Mouse (Mus musculus): ENCODE measurements around the gene Fmn2.

Fmn2 gene

DNA sequence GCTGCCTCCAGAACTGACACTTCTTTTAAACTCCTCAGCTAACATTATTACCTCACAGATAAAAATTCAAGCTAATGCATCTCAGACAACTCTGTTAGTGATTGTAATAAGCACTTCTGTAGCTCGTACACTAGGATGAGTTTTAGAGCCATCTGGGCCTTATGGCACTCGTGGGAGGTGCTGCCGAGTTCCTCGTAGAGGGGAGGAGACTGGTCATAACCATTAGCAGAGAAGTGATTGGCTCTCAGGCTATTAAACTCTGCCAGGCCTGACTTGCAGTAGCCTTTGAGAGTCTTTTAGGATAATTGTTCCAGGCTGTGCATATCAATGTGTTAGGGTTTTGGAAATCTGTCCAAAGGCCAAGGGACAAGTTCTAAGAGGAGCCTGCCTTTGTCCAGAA is 55.6 kb downstream of the Fmn2 start:
- no peak for DNase-seq (ENCODE audit: low spot score in 2 of 2)

DNA sequence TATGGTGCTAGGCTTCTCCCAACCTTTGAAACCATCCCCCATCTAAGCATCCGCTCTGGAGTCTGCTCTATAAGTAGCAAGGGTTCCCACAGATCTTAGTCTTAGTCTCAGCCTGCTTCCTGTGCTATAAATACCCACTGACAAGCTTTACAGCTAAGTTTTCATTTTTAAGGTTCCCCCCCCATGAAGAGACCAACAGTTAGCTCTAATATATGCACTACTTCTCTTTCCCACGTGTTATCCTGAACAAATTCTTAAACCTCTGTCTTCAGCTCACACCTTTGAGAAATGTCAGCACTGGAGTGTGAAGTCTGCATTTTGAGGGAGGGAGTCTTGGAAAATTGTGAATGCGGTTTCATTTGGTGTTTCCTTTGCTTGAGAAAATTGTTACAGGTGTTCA is 56.2 kb downstream of the Fmn2 start:
- no peak for DNase-seq (ENCODE audit: low spot score in 2 of 2)

DNA sequence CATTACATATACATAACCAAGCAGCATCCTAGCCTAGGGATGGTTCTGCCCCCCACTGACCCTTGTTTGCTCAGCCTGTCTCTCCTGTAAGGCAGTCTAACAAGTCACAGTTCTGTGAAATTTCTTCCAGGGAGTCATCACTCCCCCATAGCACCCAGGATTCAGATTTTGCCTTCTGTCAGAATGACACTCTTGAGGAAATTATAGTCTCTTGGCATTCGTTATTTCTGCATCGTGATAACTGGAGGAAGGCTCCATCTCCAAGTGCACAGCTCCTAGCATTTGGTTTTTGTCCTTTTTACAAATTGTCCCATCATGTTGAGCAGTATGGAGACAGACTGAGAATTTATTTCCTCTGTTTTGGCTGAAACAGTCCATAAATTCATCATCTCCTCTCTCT is 56.9 kb downstream of the Fmn2 start:
- DNase-seq (ENCODE audit: low spot score in 2 of 2), result no peak

DNA sequence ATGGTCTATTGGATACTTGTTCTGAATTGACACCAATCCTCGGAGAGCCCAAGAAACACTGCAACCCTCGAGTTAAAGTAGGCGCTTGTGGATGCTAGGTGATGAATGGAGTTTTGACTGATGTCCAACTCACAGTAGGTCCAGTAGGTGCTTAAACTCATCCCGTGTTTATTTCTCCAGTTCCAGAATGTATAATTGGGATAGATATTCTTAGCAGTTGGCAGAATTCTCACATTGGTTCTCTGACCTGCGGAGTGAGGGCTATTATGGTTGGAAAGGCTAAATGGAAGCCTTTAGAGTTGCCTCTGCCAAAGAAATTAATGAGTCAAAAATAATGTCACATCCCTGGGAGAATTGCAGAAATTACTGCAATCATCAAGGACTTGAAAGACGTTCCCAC is 62.9 kb downstream of the Fmn2 start:
- no peak for DNase-seq (ENCODE audit: low spot score in 2 of 2)

DNA sequence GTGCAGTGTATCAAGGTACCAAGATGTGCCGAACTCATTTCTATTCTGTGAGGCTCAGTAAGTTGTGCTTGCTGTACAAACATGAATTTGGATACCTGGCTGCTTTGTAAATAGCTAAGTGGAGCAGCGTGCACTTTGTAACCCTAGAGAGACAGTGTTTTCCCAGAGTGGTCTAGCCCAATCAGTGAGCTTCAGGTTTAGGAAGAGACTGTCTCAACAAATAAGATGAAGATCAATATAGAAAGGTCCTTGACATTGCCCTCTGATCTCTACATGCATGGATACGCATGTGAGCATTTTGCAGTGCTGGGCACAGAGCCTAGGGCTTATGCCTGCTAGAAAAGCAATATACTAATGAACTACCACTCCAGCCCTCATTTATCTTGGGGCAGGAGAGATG is 67.0 kb downstream of the Fmn2 start:
- no peak for DNase-seq (ENCODE audit: low spot score in 2 of 2)

DNA sequence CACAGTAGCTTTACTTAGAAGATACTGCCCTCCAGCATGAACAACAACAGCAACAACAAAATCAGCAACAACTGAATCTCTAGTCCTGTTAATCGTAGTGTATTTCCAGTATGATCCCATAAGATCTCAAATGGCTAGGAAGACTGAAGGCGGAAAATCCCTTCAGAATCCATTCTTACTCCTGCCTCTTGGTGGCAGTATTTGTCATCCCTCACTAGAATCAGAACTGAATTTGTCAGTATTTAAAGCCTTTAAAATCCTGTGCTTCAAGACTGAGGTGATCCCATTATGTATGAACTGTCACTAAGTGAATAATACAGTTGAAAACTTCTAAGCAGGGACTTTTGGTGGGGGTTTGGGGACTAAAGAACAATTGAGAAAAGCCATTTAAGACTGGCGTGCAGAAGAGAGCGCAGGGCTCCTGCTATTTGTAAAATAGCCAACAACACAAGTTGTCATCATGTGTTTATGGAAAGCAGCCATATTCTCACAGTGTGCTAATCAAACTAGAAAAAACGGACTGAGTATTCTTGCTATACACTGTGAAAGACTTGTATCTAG is 90.9 kb downstream of the Fmn2 start:
- DNase-seq (ENCODE audit: low spot score in 2 of 2), result no peak

DNA sequence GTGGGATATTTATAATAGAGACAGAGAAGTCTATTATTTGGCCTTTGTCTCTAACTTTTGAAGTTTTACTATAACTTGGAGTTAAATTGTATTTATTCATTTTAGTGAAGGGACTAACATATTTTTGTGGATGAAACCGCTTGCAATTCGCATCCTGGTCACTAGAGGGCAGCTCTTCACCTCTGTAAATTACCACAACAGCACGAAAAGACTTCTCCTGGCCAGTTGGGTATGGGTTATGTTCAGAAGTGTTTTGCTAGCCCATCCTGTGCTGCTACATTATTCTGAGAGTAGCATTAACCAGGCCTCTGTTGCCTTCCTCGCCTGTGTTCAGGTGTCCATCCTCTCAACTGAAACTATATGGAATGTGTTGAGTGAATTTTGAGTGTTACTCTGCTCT is 93.4 kb downstream of the Fmn2 start:
- DNase-seq (ENCODE audit: low spot score in 2 of 2), result peak in 1 of 2 experiments; percentile 62

DNA sequence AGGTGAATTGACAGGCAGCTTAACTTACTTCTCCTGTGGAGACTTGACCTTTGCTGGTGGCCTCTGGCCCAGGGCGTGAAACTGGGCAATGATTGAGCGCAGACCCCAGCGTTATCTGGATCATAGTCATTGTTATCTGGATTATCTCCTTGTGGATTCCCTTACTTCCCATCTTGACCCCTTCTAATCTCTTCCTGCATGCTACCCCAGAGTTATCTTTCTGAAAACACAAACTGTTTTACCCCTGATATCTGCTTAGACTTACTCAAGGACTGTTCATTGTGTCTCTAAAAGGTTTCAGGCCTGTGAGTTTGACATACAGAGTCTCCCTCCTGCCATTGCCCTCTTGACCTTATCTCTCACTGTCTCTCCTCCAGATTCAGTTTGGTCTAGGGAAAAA is 95.9 kb downstream of the Fmn2 start:
- DNase-seq (ENCODE audit: low spot score in 2 of 2), result no peak

DNA sequence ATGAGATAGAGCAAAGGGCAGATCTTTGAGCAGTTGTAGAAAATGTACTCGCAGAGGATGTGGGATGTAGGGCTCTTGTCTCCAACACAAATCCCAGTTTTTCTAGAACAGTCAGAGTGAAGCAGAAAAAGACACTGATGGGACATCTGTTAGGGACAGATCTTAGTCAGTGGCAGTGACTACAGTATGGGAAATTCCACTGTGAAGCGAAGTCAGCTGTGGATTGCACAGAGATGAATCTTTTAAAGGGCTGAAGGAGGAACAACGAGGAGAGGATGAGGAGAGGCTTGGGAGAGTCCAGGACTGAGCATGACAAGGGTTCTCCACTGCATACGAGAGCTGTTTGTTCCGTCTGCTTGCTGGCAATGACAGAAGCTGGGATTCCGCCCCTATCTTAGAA is 96.6 kb downstream of the Fmn2 start:
- no peak for DNase-seq (ENCODE audit: low spot score in 2 of 2)

DNA sequence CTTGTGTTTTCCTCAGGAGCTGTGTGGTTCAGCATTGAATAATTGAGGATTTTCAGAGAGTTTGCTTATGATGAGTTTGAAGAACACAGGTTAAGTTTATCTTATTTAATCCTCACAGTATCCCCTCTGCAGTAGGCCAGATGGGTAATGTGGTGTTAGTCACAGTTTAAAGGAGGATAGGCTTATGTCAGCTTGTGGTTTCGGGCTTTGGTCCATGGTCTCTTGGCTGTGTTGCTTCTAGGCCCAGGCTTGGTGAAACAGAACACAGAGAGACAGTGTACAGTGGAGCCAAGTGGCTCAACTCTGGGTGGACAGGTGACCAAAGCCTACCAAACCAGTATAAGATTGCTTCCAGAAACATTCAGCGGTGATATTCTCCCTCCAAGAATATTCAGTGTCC is 98.4 kb downstream of the Fmn2 start:
- DNase-seq (ENCODE audit: low spot score in 2 of 2), result no peak

DNA sequence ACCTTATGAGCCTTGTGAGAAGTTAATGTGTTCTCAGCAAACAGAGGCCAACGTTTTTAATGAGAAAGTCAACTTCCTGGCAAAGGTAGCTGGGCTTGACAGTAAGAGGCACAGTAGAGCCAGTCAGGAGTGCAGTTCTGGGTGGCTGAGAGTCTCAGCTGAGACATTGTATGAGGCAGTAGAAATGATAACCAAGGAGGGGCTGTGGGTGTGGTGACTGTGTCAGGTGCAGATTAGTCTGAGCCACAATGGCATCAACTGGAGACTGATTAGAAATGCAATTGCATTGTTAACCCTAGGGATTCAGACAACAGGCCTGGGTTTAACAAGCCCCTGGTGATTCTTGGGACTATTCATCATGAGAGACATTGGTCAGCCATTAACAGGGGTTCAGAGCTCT is 99.0 kb downstream of the Fmn2 start:
- no peak for DNase-seq (ENCODE audit: low spot score in 2 of 2)

DNA sequence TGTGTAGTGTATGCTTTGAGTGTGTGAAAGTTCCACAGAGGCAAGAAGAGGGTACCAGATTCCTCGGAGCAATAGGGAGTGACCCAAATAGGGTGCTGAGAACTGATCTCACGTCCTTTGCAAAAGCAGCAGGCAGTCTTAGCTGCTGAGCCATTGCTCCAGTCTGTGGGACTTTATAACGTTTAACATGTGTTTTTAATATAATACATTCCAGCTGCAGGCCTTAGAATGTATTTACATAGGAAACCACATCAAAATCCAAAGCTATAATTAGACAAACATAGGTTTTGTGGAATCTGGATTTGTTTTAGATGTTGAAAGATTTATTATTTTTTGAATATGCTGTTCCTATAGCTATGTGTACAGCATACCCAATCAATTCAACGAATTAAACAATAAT is 115.7 kb downstream of the Fmn2 start:
- no peak for DNase-seq (ENCODE audit: low spot score in 2 of 2)

DNA sequence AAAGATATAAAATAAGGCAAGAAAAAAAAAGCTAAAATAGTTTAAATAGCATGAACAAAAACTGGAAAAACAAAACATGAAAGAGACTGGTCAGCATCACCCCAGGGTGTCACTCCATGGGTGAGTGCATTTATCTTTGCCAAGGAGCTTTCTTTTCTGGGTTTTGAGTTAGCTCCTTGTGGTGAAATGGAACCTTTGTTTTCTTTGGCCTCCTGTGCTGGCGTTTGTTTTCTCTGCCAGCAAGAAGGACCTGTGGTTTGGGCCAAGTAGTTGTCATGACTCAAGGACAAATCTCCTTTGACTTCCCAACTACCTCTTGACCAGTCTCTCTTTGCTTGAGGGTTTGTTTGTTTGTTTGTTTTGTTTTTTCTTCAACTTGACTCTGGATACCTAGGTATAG is 119.9 kb downstream of the Fmn2 start:
- no peak for DNase-seq (ENCODE audit: low spot score in 2 of 2)

DNA sequence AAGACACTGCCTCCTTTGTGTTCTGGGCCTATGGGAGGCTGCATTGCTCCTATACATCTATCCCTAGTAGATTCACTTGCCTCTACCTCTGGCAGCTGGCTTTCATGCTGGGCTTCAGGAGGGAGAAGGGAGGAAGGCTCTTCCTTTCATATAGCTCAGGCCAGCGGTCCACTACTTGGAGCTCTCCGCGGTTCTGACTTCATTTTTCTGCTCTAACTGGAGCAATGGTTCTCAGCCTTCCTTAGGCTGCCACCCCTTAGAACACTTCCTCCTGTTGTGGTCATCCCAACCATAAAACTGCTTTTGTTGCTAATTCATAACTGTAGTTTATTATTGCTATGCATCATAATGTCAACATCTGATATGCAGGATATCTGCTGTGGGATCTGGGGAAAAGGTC is 121.4 kb downstream of the Fmn2 start:
- DNase-seq (ENCODE audit: low spot score in 2 of 2), result no peak

DNA sequence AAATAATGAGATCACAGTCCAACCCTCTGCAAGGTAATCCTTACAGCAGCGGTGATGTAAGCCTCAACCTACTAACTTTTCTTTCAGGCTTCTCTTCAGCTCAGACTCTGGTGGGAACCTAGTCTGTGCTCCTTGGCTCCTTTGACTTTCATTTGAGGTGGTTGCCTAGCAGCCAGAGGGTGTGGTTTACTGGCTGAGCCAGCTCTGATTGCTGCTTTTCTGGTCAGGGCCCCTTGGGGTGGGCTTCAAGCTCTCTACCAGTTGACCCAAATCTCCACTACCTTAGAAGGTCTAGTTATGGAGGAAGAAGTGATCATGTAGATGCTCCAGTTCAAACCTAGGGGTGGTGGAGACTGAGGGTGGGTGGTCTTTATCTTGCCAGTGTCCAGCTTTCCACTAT is 128.4 kb downstream of the Fmn2 start:
- DNase-seq (ENCODE audit: low spot score in 2 of 2), result no peak

DNA sequence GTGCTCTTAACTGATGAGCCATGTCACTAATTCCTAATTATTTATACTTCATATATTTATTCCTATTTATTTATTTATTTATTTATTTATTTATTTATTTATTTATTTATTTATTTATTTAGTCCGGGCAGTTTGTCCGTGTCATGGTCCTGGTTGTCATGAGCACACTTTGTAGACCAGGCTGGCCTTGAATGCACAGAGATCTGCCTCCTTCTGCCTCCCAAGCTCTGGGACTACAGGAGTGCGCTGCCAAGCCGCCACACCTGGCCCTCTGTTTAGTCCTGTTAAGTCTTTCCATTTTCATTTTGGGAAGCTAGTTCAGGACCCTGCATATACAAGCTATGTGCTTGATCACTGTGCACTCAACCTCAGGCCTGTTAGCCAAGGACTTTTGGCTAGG is 134.7 kb downstream of the Fmn2 start:
- no peak for DNase-seq (ENCODE audit: low spot score in 2 of 2)

DNA sequence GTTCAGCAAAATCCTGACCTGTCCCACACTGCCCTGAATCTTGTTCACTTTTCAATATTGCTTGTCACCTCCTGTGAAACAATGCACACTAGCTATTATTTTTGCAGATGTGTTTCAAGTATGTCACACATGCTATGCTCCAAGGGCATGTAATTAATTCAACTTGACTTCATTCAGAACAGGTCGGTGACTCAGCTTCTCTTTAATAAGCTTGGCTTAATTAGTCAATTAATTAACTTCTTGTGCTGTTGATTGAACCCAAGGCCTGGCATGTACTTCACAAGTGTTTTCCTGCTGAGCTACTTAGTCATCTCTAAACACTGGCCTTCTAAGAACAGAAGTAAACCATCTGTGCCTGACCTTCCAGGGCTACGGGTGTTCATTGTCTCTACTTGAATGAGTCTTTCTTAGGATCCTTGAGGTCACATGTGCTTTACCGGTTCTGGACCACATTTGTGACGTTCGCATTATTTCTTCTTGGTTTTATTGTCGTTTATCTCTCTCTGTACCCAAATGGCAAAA is 136.0 kb downstream of the Fmn2 start:
- no peak for DNase-seq (ENCODE audit: low spot score in 2 of 2)

DNA sequence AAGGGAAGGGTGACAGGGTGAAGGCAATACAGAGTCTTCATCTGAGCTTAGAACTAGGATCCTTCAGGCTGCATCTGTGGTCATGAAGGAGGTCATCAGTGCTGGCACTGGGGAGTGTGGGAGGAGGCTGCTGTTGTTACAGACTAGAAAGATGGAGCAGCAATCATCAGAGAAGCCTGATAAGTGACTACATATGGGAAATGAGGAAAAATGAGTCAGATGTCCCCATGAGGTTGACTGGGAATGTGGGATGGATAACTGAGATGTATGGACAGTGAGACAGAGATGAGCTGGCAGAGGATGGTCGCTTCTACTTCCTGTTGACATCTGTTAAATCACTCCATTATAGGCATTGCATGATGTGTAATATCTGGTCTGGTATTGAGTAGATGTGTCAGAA is 139.3 kb downstream of the Fmn2 start:
- no peak for DNase-seq (ENCODE audit: low spot score in 2 of 2)

DNA sequence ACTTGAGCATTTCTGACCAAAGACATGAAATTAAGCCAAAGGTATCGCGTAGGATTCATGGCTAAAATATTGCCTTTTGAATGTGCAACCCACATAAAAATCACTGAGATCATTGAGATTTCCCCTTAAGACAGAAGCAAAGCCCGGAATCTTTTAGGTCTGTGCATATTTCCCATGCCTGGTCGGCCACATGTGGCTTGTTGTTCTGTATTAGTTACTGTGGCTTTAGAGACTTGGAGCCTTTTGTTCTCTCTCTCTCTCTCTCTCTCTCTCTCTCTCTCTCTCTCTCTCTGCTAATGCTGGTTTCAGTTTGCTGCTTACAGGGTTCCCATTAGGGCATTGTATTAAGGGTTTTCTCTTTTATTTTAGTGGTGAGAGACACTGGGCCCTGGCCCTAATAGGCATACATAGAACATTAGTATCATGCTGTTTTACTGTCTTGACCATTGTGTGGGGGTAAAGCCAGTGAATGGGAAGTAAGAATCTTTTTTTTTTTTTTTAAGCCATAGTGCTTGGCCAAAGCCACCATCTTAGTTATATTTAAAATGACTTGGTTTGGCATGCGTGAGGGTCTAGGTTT is 141.9 kb downstream of the Fmn2 start:
- no peak for DNase-seq (ENCODE audit: low spot score in 2 of 2)

DNA sequence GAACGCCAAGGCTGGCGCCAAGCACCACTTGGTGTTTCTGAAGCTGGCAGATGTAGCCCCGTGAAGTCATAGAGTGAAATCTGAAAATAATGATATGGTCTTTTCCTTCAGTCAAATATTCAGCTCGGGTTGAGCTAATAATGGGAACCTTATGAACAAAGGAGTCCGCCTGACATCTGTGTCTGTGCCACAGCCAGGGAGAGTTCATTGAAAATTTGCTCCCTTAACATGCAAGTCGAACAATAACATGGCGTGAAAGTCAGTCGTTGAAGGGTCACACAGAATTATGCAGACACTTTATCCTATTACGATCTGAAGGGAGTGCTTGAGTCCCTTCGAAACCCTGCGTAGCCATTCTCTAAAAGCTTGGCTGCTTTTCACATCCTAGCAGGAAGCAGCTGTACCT is 147.8 kb downstream of the Fmn2 start:
- no peak for DNase-seq (ENCODE audit: low spot score in 2 of 2)

DNA sequence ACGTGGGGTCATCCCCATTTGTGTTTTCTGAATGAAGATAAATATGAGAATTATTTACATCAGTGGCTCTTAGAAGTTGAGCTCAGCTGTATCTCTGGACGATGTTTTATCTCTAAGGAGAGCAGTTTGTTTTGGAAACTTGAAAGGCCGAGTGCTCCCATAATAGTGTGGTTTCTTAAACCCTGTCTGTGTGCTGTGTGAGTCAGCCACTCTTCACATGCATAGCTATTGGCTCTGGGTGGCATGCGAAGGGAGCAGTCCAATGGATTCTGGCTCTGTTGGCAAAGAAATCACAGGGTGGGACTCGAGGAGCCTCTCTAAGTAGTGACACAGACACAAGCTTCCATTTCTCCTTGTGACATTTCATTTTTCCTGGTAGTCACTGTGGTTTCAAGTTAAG is 152.9 kb downstream of the Fmn2 start:
- no peak for DNase-seq (ENCODE audit: low spot score in 2 of 2)

DNA sequence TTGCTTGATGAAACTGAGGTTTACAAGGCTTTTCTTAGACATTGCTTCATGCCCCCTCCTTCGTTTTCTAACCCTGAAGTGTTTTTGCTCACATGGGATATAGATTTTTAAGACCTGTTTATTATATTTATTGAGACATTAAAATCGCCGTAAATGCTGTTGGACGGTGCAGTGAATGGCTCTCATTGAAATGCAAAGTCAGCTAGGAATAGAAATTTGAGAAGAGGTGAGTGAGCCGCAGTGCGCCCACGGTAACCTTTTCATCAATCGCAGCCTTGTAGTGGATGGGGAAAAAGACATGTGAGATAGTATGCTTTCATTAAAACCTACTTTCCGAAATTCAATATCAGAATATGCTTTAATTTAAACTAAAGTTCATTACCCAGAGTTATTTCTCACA is 153.7 kb downstream of the Fmn2 start:
- DNase-seq (ENCODE audit: low spot score in 2 of 2), result no peak

DNA sequence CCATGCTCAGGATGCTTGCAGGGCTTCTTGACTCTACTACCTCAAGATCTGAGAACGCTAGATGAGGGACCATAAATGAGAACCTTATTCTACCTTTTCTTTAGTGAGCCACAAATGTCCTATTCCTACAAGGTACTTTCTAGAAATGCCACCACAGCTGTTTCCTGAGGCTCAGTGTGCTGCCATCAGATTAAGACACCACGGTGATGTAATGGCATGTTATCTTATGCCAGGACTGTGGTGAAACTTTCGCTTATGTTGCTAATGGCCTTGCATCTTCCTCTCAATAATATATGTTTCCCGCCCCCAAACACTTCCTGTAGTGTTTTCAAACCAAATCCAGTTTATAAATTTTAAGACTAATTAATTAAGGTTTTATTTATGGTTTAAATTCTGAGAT is 154.9 kb downstream of the Fmn2 start:
- DNase-seq (ENCODE audit: low spot score in 2 of 2), result no peak
